ENCODE assay signal across 8 mouse cellular contexts in genomic region chr4:109281161-109281560, GRCm38 (mm10). TPM values are rescaled to one million over a fixed set of nuclear protein-coding genes. Genes with fewer than 3 reads are reported as not detected.
DNase-seq lines count a peak whose midpoint lies in the region; ATAC-seq and TF ChIP-seq lines count a peak whose summit lies in the region.

No protein-coding gene starts in this region.

- DNase-seq in heart, postnatal 36 days, result no peak
- no peak for DNase-seq in ES-E14 (ENCODE audit: low read depth, low spot score)
- no peak for DNase-seq in midbrain, embryonic 10.5 days (ENCODE audit: low spot score)
- DNase-seq in natural killer cell, adult 2 months (ENCODE audit: low spot score in 2 of 2), result no peak
- no peak for DNase-seq in thymus, postnatal 25 days
- no peak for DNase-seq in layer of hippocampus, adult 8-10 months (ENCODE audit: low spot score in 2 of 2)

- no peaks in the 10 kb centered on the region; the same call in 1 of the 2 replicates for H3K4me1 ChIP-seq in heart, embryonic 11.5 days (ENCODE audit: control insufficient read depth, insufficient read depth, low read length)
- H3K4me1 ChIP-seq in ES-E14 (ENCODE audit: control insufficient read depth in 2 of 2, insufficient read depth in 2 of 2, low read length in 2 of 2, poor library complexity in 1 of 2), result no peaks in the 10 kb centered on the region; a peak in 1 of 4 replicates
- peaks cover 9% of the 10 kb centered on the region; the same call in 1 of the 2 replicates for H3K4me1 ChIP-seq in hindbrain, embryonic 12.5 days
- peaks cover 14% of the 10 kb centered on the region for H3K4me1 ChIP-seq in midbrain, embryonic 10.5 days

- H3K4me2 ChIP-seq in heart, embryonic 11.5 days, result peak overlapping the region; percentile 59
- H3K4me2 ChIP-seq in hindbrain, embryonic 12.5 days (replicated peaks), result peak overlapping the region; percentile 81

- 7% methylated on average over 4 of the region's 4 CpGs for WGBS in heart, embryonic 11.5 days (ENCODE audit: insufficient replicate concordance)
- WGBS in hindbrain, embryonic 12.5 days, result 5% methylated on average over 4 of the region's 4 CpGs
- 11% methylated on average over 4 of the region's 4 CpGs for WGBS in midbrain, embryonic 10.5 days

- in situ Hi-C loops in ES-E14 (cut with MboI; ENCODE audit: low sequenced_read_pairs in 2 of 2, unreplicated experiment in 2 of 2), result no loop called here

- H3K36me3 ChIP-seq in heart, embryonic 11.5 days (ENCODE audit: control insufficient read depth, insufficient read depth, low read length), result no peaks in the 10 kb centered on the region
- H3K36me3 ChIP-seq in ES-E14 (ENCODE audit: control insufficient read depth, insufficient read depth, low read length, poor library complexity, severe bottlenecking), result no peaks in the 10 kb centered on the region
- no peaks in the 10 kb centered on the region for H3K36me3 ChIP-seq in hindbrain, embryonic 12.5 days
- H3K36me3 ChIP-seq in midbrain, embryonic 10.5 days, result no peaks in the 10 kb centered on the region

- H3K27me3 ChIP-seq in heart, embryonic 11.5 days (ENCODE audit: control insufficient read depth, insufficient read depth, low read length), result no peaks in the 10 kb centered on the region
- peaks cover 3% of the 10 kb centered on the region; the same call in 1 of the 2 replicates for H3K27me3 ChIP-seq in hindbrain, embryonic 12.5 days
- peaks cover 13% of the 10 kb centered on the region for H3K27me3 ChIP-seq in midbrain, embryonic 10.5 days (ENCODE audit: low read depth, poor library complexity, severe bottlenecking)

- no peak for ATAC-seq in heart, embryonic 11.5 days (replicated peaks; ENCODE audit: insufficient number of reproducible peaks, low FRiP score, low TSS enrichment)
- ATAC-seq in hindbrain, embryonic 12.5 days (ENCODE audit: low FRiP score), result no peak

- H3K4me3 ChIP-seq in heart, embryonic 11.5 days (ENCODE audit: low read depth, low read length), result peak overlapping the region; percentile 81
- H3K4me3 ChIP-seq in ES-E14 (ENCODE audit: insufficient read depth in 1 of 2, low read depth in 1 of 2, low read length in 2 of 2, poor library complexity in 1 of 2, severe bottlenecking in 1 of 2), result peak overlapping the region; percentile 96 to 97
- peak overlapping the region; percentile 95 for H3K4me3 ChIP-seq in hindbrain, embryonic 12.5 days
- peak overlapping the region; percentile 89 for H3K4me3 ChIP-seq in midbrain, embryonic 10.5 days

- intact Hi-C loops in heart, postnatal 36 days (cut with DNase I), result loop anchor here (2.0 to 5.0 kb wide), 3 partner anchors 79 to 450 kb away; partner anchors contain the start of genes Faf1 and Osbpl9

- no peak overlapping the region for H3K27ac ChIP-seq in heart, embryonic 11.5 days (ENCODE audit: low read depth, low read length)
- no peak overlapping the region for H3K27ac ChIP-seq in ES-E14 (ENCODE audit: insufficient read depth, low read depth, low read length, poor library complexity, severe bottlenecking)
- no peak overlapping the region for H3K27ac ChIP-seq in hindbrain, embryonic 12.5 days
- no peak overlapping the region for H3K27ac ChIP-seq in midbrain, embryonic 10.5 days (replicated peaks)

- H3K9ac ChIP-seq in heart, embryonic 11.5 days (ENCODE audit: low read depth, low read length), result peak overlapping the region; percentile 81
- H3K9ac ChIP-seq in ES-E14 (ENCODE audit: insufficient read depth, low read depth, low read length, poor library complexity, severe bottlenecking), result peak overlapping the region; percentile 91
- peak overlapping the region; percentile 82 for H3K9ac ChIP-seq in hindbrain, embryonic 12.5 days

- H3K9me3 ChIP-seq in heart, embryonic 11.5 days (replicated peaks; ENCODE audit: control insufficient read depth, low read length), result no peaks in the 10 kb centered on the region
- H3K9me3 ChIP-seq in ES-E14 (ENCODE audit: control insufficient read depth, insufficient read depth, low read depth, low read length), result no peaks in the 10 kb centered on the region
- no peaks in the 10 kb centered on the region for H3K9me3 ChIP-seq in hindbrain, embryonic 12.5 days (replicated peaks)
- H3K9me3 ChIP-seq in midbrain, embryonic 10.5 days (replicated peaks), result no peaks in the 10 kb centered on the region

TF ChIP-seq in ES-E14, 5 proteins besides CTCF, POLR2A, EP300 and RAD21:
- no peak for TF ChIP-seq HCFC1 (IDR thresholded peaks at IDR 0.05; ENCODE audit: borderline replicate concordance, insufficient read depth, low read length)
- no peak for TF ChIP-seq CHD2 (IDR thresholded peaks at IDR 0.05; ENCODE audit: low read depth, low read length)
- no peak for TF ChIP-seq ZC3H11A (IDR thresholded peaks at IDR 0.05; ENCODE audit: borderline replicate concordance, low read depth, low read length)
- no peak for TF ChIP-seq MAFK (IDR thresholded peaks at IDR 0.05; ENCODE audit: insufficient read depth, low read depth, low read length)
- no peak for TF ChIP-seq ZNF384 (IDR thresholded peaks at IDR 0.05; ENCODE audit: low read depth, low read length)
TF ChIP-seq in ES-E14: peak in this region for 0.

RNA-seq across cellular contexts. Expression of gene Eps15, which starts 1.1 kb away (rescaled TPM):
- 38.5 and 45.6 TPM in 2 replicates for polyA plus RNA-seq in heart, embryonic 11.5 days (2014; fragmentation: Nextera tagmentation; extraction: Ambion mirVana)
- total RNA-seq in heart, postnatal 36 days (2021), result 10 to 100 TPM; 45.7 to 51.3 TPM
- 9.7 and 13.0 TPM in 2 replicates for total RNA-seq in ES-E14 (2012; rRNA removed)
- 69.2 and 81.1 TPM in 2 replicates for polyA plus RNA-seq in hindbrain, embryonic 12.5 days (2016; fragmentation: Nextera tagmentation; extraction: Ambion mirVana)
- 34.1 and 42.4 TPM in 2 replicates for polyA plus RNA-seq in midbrain, embryonic 10.5 days (2016; fragmentation: Nextera tagmentation; extraction: Ambion mirVana)
- 100 to 1,000 TPM; 195 to 231 (median 218) TPM for total RNA-seq in layer of hippocampus, adult 8-10 months (2022)

RNA-seq across cellular contexts. Expression of gene Calr4, which starts 46.9 kb away (rescaled TPM):
- 0.23 and 0.34 TPM in 2 replicates for polyA plus RNA-seq in heart, embryonic 11.5 days (2014; fragmentation: Nextera tagmentation; extraction: Ambion mirVana)
- total RNA-seq in heart, postnatal 36 days (2021), result not detected
- 1.4 TPM in 2 replicates for total RNA-seq in ES-E14 (2012; rRNA removed)
- polyA plus RNA-seq in hindbrain, embryonic 12.5 days (2016; fragmentation: Nextera tagmentation; extraction: Ambion mirVana), result 1.2 and 1.7 TPM in 2 replicates
- 0.07 and 0.27 TPM in 2 replicates for polyA plus RNA-seq in midbrain, embryonic 10.5 days (2016; fragmentation: Nextera tagmentation; extraction: Ambion mirVana)
- total RNA-seq in layer of hippocampus, adult 8-10 months (2022), result 1 to 10 TPM in 2 of 4 experiments, under 1 TPM in 2; 0.76 to 2.0 (median 1.0) TPM
